Mouse (Mus musculus) NIH3T3 (cell line): Measurements from ENCODE around the gene Vmn1r166.
"Not testable (repeated sequence)": the region's sequence is repeated elsewhere in the genome, so short reads cannot be mapped to it uniquely, and the experiment has no call there.

Source experiments
- DNase-seq: peaks from one replicate; pipeline ENCODE4 v3.0.0-alpha.2; 2012; ENCODE audit warnings: low read depth

Gene Vmn1r166

DNA sequence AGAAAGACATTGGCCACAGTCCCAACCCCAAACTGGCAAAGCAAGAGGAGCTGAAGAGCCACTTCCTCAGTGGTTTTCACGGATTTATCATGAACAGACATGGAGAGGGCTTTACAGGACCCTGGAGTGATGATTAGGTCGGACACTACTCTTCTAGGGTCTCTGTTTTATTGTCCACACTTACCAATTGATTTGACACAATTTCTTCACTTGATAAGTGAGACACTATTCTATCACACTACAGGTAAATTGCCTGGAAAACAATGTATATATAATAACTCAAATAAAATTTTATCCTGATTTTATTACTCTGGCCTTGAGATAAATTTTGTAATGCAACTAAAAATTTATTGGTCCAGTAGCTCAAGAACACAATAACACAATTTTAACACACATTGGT lies at the start of gene Vmn1r166:
Vmn1r166 (minus strand) TSS at position 101 of the 400 bp plus-strand sequence.
- not testable (repeated sequence) for DNase-seq

DNA sequence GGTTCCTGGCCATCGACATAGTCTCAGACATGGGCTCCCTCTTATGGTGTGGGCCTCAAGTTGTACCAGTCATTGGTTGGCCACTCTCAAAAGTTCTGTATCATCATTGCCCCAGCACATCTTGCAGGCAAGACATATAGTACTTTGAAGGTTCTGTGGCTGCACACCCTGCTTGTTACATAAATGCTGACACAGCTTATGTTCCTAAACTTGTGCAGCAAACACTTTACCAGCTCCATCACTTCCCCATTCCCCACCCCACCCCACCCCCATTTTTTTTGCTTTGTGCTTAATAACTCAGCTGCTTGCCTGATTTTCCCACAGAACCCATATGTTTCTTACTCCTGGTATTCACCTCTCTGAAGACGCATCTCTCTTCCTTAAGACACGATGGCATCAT lies 49.4 kb upstream of the Vmn1r166 start, which contains the start of gene Nlrp4e:
Nlrp4e (plus strand) TSS at position 301 of the 400 bp plus-strand sequence.
- DNase-seq, result not testable (repeated sequence)

DNA sequence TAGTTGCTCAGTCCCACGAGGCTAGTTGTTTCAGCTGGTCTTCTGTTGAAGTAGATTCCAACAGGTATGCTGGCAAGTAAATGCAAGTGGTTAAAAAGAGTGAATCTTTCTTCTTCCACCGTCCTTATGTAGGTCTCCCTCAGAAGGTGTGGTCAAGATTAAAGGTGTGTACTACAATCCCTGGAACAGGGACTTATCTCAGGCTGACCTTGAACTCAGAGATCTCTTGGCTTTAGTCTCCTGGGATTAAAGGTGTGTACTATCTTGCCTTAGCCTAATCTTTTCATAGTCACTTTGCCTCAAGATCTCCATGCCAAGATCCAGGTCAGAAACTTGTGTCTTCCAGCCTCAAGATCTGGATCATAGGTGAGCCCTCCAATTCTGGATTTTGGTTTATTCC lies 27.3 kb upstream of the Vmn1r166 start, which contains the start of gene Gm6902:
Gm6902 (minus strand) TSS at position 101 of the 400 bp plus-strand sequence.
- DNase-seq, result not testable (repeated sequence)

DNA sequence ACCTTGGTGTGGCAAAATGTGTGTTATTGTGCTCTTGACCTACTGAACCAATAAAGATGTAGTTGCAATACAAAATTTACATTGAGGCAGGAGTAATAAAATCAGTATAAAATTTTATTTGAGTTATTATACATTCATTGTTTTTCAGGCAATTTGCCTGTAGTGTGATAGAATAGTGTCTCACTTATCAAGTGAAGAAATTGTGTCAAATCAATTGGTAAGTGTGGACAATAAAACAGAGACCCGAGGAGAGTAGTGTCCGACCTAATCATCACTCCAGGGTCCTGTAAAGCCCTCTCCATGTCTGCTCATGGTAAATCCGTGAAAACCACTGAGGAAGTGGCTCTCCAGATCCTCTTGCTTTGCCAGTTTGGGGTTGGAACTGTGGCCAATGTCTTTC lies 34.5 kb downstream of the Vmn1r166 start, which contains the start of gene Vmn1r165:
Vmn1r165 (plus strand) TSS at position 301 of the 400 bp plus-strand sequence.
- DNase-seq, result not testable (repeated sequence)
